Mouse (Mus musculus): ENCODE measurements around the gene 0610009B22Rik. TPM values are rescaled to one million over a fixed set of nuclear protein-coding genes. Genes with fewer than 3 reads are reported as not detected.
"Not testable (repeated sequence)": the region's sequence is repeated elsewhere in the genome, so short reads cannot be mapped to it uniquely, and the experiment has no call there.

The 0610009B22Rik gene
- 10 to 100 TPM; 49.2 to 53.7 TPM for total RNA-seq (2021)
- 4.2 and 4.8 TPM in 2 replicates for polyA plus RNA-seq (2012; rRNA removed)
- long read RNA-seq, transcript 0610009B22Rik-201 (2 exons, 813 nt) = major isoform, 45 of 47 reads
- long read RNA-seq, partial matches to known transcripts = 0 of 47 reads
- long read RNA-seq, other reads (novel, unspliced or antisense) = 2 of 47 reads

DNA sequence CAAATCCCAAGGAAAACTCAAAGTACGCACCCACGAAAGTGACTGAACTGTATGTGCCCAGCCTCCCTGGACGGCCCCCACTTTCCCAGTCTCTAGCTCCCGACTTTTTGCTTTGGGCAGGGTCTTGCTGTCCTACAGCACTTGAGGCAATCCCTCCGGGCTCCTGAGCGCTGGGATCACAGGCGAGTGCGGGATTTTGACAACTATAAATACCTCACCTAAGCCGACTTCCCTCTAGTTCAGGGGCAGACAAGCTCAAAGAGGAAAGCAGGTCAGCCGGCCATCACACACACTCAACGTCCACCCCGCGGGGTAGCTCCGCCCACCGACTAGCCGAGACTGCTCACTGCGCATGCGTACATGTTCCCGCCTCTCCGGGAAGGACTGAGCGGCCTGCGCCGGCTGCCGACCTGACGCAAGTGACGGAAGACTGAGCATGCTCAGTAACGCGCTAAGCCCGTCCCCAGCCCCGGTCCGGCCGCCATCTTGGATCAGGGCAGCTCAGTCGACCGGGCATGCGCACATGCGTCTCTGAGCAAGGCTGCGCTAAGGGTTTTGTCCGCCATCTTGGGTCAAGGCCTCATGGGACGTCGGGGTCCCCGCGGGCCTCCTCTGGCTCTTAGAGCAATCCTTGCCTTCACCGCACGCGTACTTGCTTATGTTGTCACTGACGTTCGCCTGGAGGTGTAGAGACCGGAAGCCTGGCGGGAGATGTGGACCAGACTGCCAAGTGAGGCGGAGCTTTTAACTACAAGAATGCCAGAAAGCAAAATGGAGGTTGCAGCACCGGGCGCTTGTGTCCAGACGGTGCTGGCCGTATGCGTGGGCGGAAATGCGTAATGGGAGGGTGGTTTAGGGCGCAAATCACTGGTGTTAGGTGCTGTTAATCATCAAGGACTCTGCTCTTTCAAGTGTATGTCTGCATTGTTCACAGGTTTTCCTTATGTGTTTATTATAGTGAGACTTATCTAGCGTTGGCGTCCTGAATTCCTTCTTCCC is at the start of gene 0610009B22Rik:
0610009B22Rik (minus strand) TSS at position 545 of the 999 bp plus-strand sequence.
- DNase-seq = peak; percentile 100

DNA sequence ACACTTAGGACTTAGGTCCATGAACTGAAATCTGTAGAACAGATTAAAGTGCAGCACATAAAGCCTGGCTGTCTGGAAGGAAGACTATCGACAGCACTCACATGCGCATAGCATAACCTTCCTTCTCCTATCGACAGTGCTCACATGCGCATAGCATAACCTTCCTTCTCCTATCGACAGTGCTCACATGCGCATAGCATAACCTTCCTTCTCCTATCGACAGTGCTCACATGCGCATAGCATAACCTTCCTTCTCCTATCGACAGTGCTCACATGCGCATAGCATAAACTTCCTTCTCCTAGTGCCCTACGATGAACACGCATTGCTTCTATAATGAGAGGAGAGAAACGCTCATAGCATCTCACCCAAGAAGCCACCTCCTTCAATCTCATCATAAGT is 45.5 kb upstream of the 0610009B22Rik start:
- not testable (repeated sequence) for DNase-seq

DNA sequence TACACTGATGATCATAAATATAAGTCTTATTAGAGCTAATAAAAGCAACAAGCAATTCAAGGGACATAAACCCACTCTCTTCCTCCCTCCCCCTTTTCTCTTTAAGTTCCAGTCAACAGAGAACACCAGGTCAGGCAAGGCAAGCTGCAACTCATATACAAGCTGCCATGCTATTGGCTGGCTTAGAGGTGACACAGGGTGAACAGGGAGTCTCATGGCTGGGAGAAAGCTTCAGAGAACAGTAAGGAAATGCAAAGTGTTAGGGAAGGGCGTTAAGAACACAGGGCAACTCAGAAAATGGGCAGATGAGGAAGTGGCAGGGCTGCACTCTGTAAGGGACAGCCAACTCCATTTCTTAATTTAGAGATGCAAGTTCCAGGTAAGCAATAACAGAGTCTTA is 44.2 kb upstream of the 0610009B22Rik start:
- no peak for DNase-seq

DNA sequence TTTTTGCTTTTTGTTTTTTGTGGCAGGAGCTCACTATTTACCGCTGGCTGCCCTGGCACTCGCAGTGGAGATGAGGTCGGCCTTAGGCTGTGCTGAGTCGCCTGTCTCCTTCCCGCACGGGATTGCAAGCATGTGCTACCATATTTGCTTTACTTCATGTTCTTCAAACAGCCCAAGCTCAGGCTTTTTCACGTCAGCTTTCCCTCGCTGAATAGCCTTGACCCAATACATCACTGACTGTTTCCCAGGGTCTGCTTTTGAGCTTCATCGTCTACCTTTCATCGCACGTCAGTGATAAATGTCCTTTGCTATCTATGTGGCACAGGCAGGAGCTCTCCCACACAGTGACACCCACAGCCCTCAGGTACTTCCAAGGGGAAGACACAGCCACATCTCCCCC is 32.4 kb upstream of the 0610009B22Rik start:
- DNase-seq = peak; percentile 9

DNA sequence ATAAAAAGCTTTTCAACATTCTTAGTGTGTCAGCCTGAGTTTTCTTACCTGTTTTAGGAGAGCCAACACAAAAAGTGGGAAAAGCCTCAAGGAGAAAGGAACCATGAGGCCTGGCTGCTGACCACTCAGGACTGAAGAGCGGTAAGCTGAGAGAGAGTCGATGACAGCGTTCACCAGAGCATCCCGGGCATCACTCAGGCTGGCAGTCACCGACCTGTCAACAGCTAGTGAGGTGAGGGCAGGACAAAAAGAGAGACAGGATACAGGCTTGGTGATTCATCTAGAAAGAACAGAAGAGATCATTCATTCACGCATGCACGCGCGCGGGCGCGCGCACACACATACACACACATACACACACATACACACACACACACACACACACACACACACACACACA is 18.4 kb upstream of the 0610009B22Rik start:
- DNase-seq = no peak

DNA sequence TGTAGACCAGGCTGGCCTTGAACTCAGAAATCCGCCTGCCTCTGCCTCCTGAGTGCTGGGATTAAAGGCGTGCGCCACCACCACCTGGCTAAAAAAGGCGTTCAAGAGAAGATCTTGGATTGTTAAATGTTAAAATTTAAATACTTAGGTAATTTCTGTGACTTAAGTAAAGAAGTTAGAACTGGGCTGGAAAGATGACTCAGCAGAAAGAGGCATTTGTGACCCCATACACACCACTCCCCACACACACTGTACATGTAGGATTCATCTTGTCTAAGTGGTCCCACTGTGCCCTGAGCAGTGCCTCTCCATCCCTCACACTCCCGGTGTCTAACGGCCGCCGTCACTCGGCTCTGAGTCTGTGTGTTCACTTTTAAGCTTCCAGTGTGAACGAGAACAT is 17.8 kb upstream of the 0610009B22Rik start:
- no peak for DNase-seq

GRCm38 (mm10) chr11:51703379-51703998 is 14.8 kb upstream of the 0610009B22Rik start:
- no peak for DNase-seq

GRCm38 (mm10) chr11:51702831-51703230 is 14.2 kb upstream of the 0610009B22Rik start:
- no peak for DNase-seq

DNA sequence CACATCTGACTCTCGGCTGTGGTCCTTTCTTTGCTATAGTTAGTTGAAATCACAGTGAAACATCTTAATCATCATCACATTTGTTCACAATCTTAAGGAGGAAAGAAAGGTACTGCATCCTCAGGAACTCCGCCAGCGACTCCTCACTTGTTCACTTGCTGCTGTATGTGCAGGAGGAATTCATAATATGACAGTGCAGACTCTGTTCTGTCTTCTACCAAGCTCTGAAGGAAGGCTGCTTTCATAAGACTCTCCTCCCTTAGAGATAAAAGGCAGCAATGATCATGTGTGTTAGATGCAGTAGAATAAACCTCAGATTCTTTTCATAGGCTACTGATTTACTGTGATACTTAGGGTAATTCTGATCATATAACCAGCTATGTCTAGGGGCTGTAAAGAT is 6.3 kb upstream of the 0610009B22Rik start:
- no peak for DNase-seq

DNA sequence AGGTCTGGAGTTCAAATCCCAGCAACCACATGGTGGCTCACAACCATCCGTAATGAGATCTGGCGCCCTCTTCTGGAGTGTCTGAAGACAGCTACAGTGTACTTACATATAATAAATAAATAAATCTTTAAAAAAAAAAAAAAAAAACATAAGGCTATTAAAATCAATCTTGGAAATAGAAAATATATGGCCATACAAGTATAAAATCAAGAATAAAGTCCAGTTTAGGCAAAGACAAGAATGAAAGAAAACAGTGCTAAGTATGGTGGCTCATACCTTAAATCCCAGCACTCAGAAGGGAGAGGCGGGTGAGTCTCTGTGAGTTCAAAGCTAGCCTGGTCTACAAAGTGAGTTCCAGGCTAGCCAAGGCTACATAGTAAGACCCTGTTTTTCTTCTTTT is 1.9 kb upstream of the 0610009B22Rik start:
- DNase-seq = not testable (repeated sequence)

DNA sequence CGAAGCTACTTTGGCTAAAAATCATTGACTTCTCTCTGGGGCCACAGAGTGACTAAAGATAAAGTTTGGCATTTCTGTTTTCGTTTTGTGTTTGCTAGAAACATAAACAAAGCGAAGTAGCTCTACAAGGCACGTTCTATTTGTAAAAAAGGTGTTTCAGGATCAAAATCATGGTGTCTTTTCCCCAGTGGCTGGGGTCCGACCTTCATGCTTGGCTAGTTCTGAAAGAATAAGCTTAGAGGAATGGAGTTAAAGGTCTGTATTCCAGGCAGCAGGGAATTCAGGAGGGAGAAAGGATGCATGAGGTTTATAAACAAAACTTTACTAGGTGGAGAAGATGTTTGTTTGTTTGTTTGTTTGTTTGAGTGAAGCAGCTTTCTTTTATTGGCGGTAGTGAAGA is 669 bp upstream of the 0610009B22Rik start:
- DNase-seq = no peak

GRCm38 (mm10) chr11:51681976-51682374 is 6.7 kb downstream of the 0610009B22Rik start:
- DNase-seq = no peak

DNA sequence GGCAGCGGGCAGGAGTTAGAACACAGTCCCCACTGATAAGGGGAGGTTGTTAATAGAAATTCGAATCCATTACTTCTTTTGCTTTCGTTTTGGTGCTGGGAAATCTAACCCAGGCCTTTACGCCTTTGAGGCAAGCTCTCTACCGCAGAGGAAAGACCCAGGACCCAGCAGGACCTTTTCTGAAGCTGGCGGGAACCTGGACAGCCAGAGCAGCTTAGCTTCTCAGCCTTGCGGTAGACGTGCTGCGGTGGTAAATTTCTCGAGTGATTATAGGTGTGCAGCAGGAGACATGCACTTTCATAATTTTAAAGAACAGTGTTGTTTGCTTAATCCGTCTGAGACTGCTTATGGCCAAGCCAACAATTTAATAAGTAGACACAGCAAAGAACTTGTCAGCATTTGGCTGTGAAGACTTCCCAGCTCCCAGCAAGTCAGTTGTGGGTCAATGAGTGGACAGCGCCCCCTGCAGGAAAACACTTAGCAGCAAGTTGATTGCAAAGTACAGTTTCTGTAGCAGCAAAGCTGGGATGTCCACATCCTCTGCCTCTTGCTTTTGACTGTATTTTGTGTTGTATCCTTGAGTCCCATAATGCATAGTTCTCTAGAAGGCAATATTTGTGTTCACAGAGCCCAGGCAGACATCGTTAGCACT is 7.2 kb downstream of the 0610009B22Rik start:
- DNase-seq = peak; percentile 87

- no peak for DNase-seq
Observed at GRCm38 (mm10) chr11:51679466-51679865, 9.2 kb downstream of the 0610009B22Rik start.

GRCm38 (mm10) chr11:51677737-51678418 is 10.8 kb downstream of the 0610009B22Rik start:
- DNase-seq = no peak

GRCm38 (mm10) chr11:51675386-51675785 is 13.3 kb downstream of the 0610009B22Rik start:
- no peak for DNase-seq

DNA sequence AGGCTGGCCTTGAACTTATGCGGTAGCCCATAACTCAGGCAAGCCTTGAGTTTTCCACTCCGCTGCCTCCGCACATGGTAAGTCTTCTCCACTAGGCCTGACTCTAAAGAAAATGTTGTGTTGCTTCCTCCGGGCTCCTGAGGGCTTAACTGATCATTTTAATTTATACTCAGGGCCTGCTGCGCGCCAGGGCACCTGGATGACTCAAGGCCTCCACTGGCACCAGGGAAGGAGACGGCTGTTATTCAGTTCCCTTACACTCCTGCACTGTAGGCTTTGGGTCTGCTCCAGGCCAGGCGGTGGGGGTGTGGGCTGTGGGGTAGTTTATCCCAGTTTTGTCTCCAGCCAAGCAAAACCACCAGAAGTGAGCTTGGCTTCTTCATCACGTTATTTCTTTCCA is 15.4 kb downstream of the 0610009B22Rik start:
- DNase-seq = peak; percentile 66

DNA sequence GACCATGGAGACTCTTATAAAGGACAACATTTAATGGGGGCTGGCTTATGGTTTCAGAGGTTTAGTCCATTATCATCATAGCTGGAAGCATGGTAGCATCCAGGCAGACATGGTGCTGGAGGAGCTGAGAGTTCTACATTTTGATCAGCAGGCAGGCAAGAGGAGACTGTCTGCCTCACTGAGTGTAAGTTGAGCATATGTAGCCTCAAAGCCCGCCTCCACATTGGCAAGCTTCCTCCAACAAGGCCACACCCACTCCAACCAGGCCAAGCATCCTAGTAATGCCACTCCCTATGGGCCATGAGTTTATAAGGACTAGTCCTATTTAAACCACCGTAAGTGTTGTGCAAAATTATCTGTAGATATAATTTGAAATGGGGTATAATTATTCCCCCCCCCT is 17.3 kb downstream of the 0610009B22Rik start:
- no peak for DNase-seq

DNA sequence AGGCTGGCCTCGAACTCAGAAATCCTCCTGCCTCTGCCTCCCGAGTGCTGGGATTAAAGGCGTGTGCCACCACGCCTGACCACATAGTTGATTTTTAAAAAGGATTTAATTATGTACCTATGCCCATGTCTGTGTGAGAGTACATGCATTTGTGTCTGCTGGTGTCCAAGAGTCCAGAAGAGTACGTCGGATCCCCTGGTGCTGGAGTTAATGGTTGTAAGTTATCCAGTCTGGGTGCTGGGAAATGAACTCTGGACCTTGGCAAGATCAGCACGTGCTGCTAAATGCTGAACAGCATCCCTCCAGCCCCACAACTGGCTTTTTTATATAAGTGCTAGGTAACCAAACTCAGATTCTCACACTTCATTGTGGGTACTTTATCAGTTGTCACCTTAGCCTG is 17.8 kb downstream of the 0610009B22Rik start:
- DNase-seq = no peak

DNA sequence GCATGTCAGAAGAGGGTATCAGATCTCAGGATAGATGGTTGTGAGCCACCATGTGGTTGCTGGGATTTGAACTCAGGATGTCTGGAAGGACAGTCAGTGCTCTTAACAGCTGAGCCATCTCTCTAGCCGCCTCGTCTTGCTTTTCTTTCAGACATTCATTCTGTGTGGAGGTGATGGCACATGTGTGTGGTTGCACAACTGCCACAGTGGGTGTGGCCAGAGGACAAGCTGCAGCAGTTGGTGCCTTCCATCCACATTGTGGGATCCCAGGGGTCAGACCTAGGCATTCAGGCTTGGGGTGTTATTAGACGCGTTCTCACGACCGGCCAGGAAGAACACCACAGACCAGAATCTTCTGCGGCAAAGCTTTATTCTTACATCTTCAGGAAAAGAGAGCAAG is 23.9 kb downstream of the 0610009B22Rik start:
- DNase-seq = not testable (repeated sequence)

GRCm38 (mm10) chr11:51662632-51663031 is 26.0 kb downstream of the 0610009B22Rik start:
- DNase-seq = no peak
